Mouse (Mus musculus) MEL (cell line): Measurements from ENCODE around the gene Pten. TPM values are rescaled to one million over a fixed set of nuclear protein-coding genes. Genes with fewer than 3 reads are reported as not detected.

Source experiments
- DNase-seq: peaks from one replicate; pipeline ENCODE4 v3.0.0; 2011; ENCODE audit warnings: low read depth, low spot score
- H3K27ac ChIP-seq: 2 replicates; pipeline ENCODE4 v1.5.1; 2012; ENCODE audit warnings: low read depth, mild to moderate bottlenecking, control low read depth, low read length, moderate library complexity; ENCODE audit not compliant: control insufficient read depth
- H3K27me3 ChIP-seq, 2 experiments: fragments of 150-350 bp in 1 of 2; sonication (generic) in 1 of 2; 2 replicates each; pipeline ENCODE4 v1.6.1; 2012; ENCODE audit warnings: low read length in 2 of 2, mild to moderate bottlenecking in 2 of 2, improper control_type of control experiment in 1 of 2, moderate library complexity in 1 of 2; ENCODE audit not compliant: insufficient read depth in 2 of 2, control insufficient read depth in 1 of 2
- H3K36me3 ChIP-seq, 2 experiments: 2 replicates each; pipeline ENCODE4 v1.6.1; 2012 to 2014; ENCODE audit warnings: low read length in 2 of 2, improper control_type of control experiment in 1 of 2, inconsistent platforms in 1 of 2, mild to moderate bottlenecking in 1 of 2; ENCODE audit not compliant: insufficient read depth in 2 of 2, control insufficient read depth in 1 of 2
- H3K4me1 ChIP-seq, 2 experiments: fragments of 150-350 bp in 1 of 2; sonication (generic) in 1 of 2; 2 replicates each; pipeline ENCODE4 v1.6.1; 2012; ENCODE audit warnings: low read length in 2 of 2, improper control_type of control experiment in 1 of 2, mild to moderate bottlenecking in 1 of 2; ENCODE audit not compliant: insufficient read depth in 2 of 2, control insufficient read depth in 1 of 2
- H3K4me3 ChIP-seq, 2 experiments: fragments of 150-350 bp in 1 of 2; sonication (generic) in 1 of 2; 2 replicates each; pipeline ENCODE4 v1.5.1; 2012; ENCODE audit warnings: low read depth in 2 of 2, low read length in 2 of 2, mild to moderate bottlenecking in 2 of 2, moderate library complexity in 2 of 2, control low read depth in 1 of 2, improper control_type of control experiment in 1 of 2; ENCODE audit not compliant: control insufficient read depth in 1 of 2, insufficient read depth in 1 of 2
- H3K79me2 ChIP-seq: 2 replicates; pipeline ENCODE4 v1.6.1; 2012; ENCODE audit warnings: mild to moderate bottlenecking, low read length, moderate library complexity; ENCODE audit not compliant: control insufficient read depth, poor library complexity, insufficient read depth
- H3K9ac ChIP-seq: 2 replicates; pipeline ENCODE4 v1.6.1; 2012; ENCODE audit warnings: low read depth, mild to moderate bottlenecking, control low read depth, low read length, moderate library complexity; ENCODE audit not compliant: control insufficient read depth, poor library complexity, severe bottlenecking
- H3K9me3 ChIP-seq: fragments of 150-350 bp; sonication (generic); replicated peaks from 2 replicates; pipeline ENCODE4 v1.6.1; 2012; ENCODE audit warnings: mild to moderate bottlenecking, low read length, improper control_type of control experiment, moderate library complexity; ENCODE audit not compliant: insufficient read depth
- CHD1 ChIP-seq: IDR thresholded peaks from 2 replicates; pipeline ENCODE4 v1.6.1; 2012; ENCODE audit warnings: low read depth, mild to moderate bottlenecking, inconsistent platforms, low read length, improper control_type of control experiment
- CHD2 ChIP-seq: IDR thresholded peaks from 2 replicates; pipeline ENCODE4 v1.6.1; 2011; ENCODE audit warnings: low read length, improper control_type of control experiment
- E2F4 ChIP-seq: IDR thresholded peaks from 2 replicates; pipeline ENCODE4 v1.6.1; 2011; ENCODE audit warnings: low read depth, low read length, improper control_type of control experiment, borderline replicate concordance
- EP300 ChIP-seq, 2 experiments: IDR thresholded peaks; 2 replicates each; pipeline ENCODE4 v1.6.1; 2011; ENCODE audit warnings: improper control_type of control experiment in 2 of 2, low read length in 2 of 2, low read depth in 1 of 2, mild to moderate bottlenecking in 1 of 2
- ETS1 ChIP-seq: IDR thresholded peaks from 2 replicates; pipeline ENCODE4 v1.6.1; 2012; ENCODE audit warnings: low read depth, mild to moderate bottlenecking, inconsistent platforms, low read length, improper control_type of control experiment, moderate library complexity
- GABPA ChIP-seq: IDR thresholded peaks from 2 replicates; pipeline ENCODE4 v1.6.1; 2012; ENCODE audit warnings: low read depth, mild to moderate bottlenecking, inconsistent platforms, low read length, improper control_type of control experiment, moderate library complexity
- KAT2A ChIP-seq: conservative IDR thresholded peaks from 2 replicates; pipeline ENCODE4 v1.6.1; 2012; ENCODE audit warnings: low read depth, low read length, improper control_type of control experiment, inconsistent platforms
- MAFK ChIP-seq: IDR thresholded peaks from 2 replicates; pipeline ENCODE4 v1.6.1; 2011; ENCODE audit warnings: low read depth, mild to moderate bottlenecking, low read length, improper control_type of control experiment, borderline replicate concordance
- MAZ ChIP-seq: IDR thresholded peaks from 2 replicates; pipeline ENCODE4 v1.6.1; 2012; ENCODE audit warnings: low read depth, mild to moderate bottlenecking, inconsistent platforms, low read length, improper control_type of control experiment
- MEF2A ChIP-seq: IDR thresholded peaks from 2 replicates; pipeline ENCODE4 v1.6.1; 2014; ENCODE audit warnings: low read depth, mild to moderate bottlenecking, inconsistent platforms, low read length, improper control_type of control experiment; ENCODE audit not compliant: poor library complexity, insufficient replicate concordance, severe bottlenecking; ENCODE audit errors: extremely low read depth
- POLR2AphosphoS5 ChIP-seq: IDR thresholded peaks from 2 replicates; pipeline ENCODE4 v1.6.1; 2012; ENCODE audit warnings: low read depth, borderline replicate concordance, mild to moderate bottlenecking, inconsistent platforms, low read length, moderate library complexity, mixed read lengths
- RAD21 ChIP-seq: IDR thresholded peaks from 2 replicates; pipeline ENCODE4 v1.6.1; 2011; ENCODE audit warnings: mild to moderate bottlenecking, low read depth, low read length, improper control_type of control experiment
- RCOR1 ChIP-seq: IDR thresholded peaks from 2 replicates; pipeline ENCODE4 v1.6.1; 2012; ENCODE audit warnings: low read depth, mild to moderate bottlenecking, inconsistent platforms, low read length, improper control_type of control experiment
- SIN3A ChIP-seq: IDR thresholded peaks from 2 replicates; pipeline ENCODE4 v1.6.1; 2012; ENCODE audit warnings: low read length, improper control_type of control experiment, inconsistent platforms
- SMC3 ChIP-seq: IDR thresholded peaks from 2 replicates; pipeline ENCODE4 v1.6.1; 2011; ENCODE audit warnings: low read depth, low read length, improper control_type of control experiment
- TBP ChIP-seq: IDR thresholded peaks from 2 replicates; pipeline ENCODE4 v1.8.0; 2011; ENCODE audit warnings: low read depth, low read length, improper control_type of control experiment
- ZC3H11A ChIP-seq: IDR thresholded peaks from 2 replicates; pipeline ENCODE4 v1.6.1; 2012; ENCODE audit warnings: low read depth, mild to moderate bottlenecking, inconsistent platforms, low read length, improper control_type of control experiment
- ZMIZ1 ChIP-seq: IDR thresholded peaks from 2 replicates; pipeline ENCODE4 v1.6.1; 2012; ENCODE audit warnings: low read depth, mild to moderate bottlenecking, inconsistent platforms, low read length, improper control_type of control experiment, moderate library complexity
- polyA plus RNA-seq, 2 experiments: library from polyadenylated mRNA; stranded (reverse) in 1 of 2; unstranded in 1 of 2; fragments of >175 nt in 1 of 2; fragments of >200 nt in 1 of 2; gene quantifications; 2 replicates each; pipeline versions ENCODE4 v1.2.1 to v1.2.4; 2012; ENCODE audit warnings: low replicate concordance in 2 of 2, low read depth in 1 of 2; ENCODE audit not compliant: insufficient read length in 2 of 2, insufficient read depth in 1 of 2, missing spikeins in 1 of 2
- total RNA-seq: library from RNA; depleted of rRNA; stranded (reverse); fragments of 300-350 nt; gene quantifications from 2 replicates; pipeline ENCODE4 v1.2.3, GENCODE M21; 2012; rRNA removed

The Pten gene
- total and polyA plus RNA-seq, 3 experiments, result 22.7 to 104 (median 35.8) TPM

GRCm38 (mm10) chr19:32873904-32874637 lies 116.8 kb downstream of the Pten start:
- H3K9ac ChIP-seq, result no peak overlapping the region
- no peak for DNase-seq
- TF ChIP-seq MAZ (no peak), GABPA (no peak), MAFK (no peak), EP300 (IDR thresholded peaks at IDR 0.05; ENCODE audit: low read depth in 1 of 2, low read length in 2 of 2) (no peak), ZMIZ1 (no peak), SIN3A (no peak), ETS1 (no peak), KAT2A (no peak), POLR2AphosphoS5 (no peak), CHD1 (no peak), ZC3H11A (no peak), SMC3 (no peak), RAD21 (no peak), E2F4 (no peak), MEF2A (no peak), RCOR1 (no peak), TBP (no peak), CHD2 (no peak)
- H3K36me3 ChIP-seq, result peaks cover 0 to 11% of the 10 kb centered on the region in 2 experiments; a peak in 2 of 4 replicates
- H3K9me3 ChIP-seq, result no peaks in the 10 kb centered on the region
- no peak overlapping the region for H3K4me3 ChIP-seq
- H3K79me2 ChIP-seq, result no peaks in the 10 kb centered on the region
- no peak overlapping the region for H3K27ac ChIP-seq
- H3K27me3 ChIP-seq, result no peaks in the 10 kb centered on the region
- H3K4me1 ChIP-seq, result peaks cover 6 to 7% of the 10 kb centered on the region in 2 experiments

Other genes starting within 250 kb of the Pten start
- 1.5 and 1.7 TPM in 2 replicates for gene Papss2, start 161.7 kb upstream of the Pten start, total RNA-seq
- gene Papss2, start 161.7 kb upstream of the Pten start, polyA plus RNA-seq, result 1 to 10 TPM in 1 of 2 experiments, not detected in 1; 2.6 TPM
- 45.6 and 48.4 TPM in 2 replicates for gene Atad1, start 17.7 kb upstream of the Pten start, total RNA-seq
- gene Atad1, start 17.7 kb upstream of the Pten start, polyA plus RNA-seq, result 10 to 100 TPM in 1 of 2 experiments, not detected in 1; 35.8 TPM